Mouse (Mus musculus): ENCODE data around the gene B4galnt2.

The B4galnt2 gene

DNA sequence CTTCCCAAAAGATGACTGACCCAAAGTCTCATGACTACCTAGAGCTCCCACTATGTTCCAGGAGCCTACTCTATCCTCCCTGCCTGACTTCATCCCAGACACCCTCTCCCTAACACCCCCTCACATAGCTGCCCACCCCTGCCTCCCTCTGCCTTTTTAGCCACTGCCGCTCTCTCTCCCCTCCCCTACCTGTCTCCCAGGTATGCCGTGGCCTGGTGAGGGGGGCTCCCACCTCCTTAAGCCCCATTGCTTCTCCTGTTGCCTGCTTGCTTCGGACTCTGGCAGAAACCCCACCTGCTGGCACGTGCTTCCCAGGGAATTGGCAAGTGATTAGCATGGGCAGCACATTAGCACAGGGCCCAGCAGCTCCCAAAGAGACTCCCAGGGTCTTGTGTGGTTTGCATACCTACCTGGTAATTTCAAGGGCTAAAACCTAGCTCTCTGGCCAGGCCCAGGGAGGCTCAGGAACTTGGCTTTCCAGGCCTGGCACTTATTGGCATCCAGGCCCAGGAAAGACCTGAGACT is 85.1 kb downstream of the B4galnt2 start:
- in situ Hi-C loops (cut with MboI; ENCODE audit: unreplicated experiment in 2 of 2) = loop anchor here (5.0 to 25.0 kb wide), 4 partner anchors 33 to 148 kb away; no protein-coding TSS in a partner anchor

DNA sequence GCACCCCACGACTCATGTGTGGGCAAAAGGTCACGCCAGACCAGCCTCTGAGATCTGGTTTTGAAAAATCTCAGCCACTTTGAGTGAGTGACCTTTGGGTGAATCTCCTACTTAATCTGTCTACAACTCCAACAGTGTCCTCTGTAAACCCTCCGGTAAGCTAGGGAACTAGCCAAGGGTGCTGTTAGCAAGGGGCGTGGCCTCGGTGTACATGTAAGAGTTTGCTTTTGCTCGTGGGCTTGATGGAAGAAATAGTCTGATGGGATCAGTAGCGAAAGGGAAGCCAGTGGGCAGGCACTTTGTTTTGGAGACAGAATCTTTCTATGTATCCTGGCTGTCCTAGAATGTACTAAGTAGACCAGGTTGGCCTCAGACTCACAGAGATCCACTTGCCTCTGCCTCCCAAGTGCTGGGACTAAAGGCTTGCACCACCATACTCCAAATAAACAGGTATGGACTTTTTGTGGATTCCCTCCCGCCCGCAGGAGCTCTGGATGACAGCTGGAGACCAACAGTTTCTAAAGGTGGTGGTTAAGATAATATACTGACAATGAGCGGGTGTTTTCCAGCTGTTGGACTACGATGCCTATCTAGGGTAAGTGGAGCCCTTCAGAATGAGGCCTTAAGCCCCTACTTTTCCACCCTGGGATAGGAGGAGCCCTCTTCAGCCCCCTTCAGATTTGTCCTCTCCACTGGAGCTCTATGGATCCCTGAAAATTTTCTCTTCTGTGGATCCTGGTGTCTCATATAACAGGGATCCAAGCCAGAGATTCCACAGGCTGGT is 86.3 kb downstream of the B4galnt2 start:
- in situ Hi-C loops (cut with MboI; ENCODE audit: unreplicated experiment in 2 of 2) = loop anchor here (5.0 to 25.0 kb wide), 4 partner anchors 34 to 149 kb away; no protein-coding TSS in a partner anchor

DNA sequence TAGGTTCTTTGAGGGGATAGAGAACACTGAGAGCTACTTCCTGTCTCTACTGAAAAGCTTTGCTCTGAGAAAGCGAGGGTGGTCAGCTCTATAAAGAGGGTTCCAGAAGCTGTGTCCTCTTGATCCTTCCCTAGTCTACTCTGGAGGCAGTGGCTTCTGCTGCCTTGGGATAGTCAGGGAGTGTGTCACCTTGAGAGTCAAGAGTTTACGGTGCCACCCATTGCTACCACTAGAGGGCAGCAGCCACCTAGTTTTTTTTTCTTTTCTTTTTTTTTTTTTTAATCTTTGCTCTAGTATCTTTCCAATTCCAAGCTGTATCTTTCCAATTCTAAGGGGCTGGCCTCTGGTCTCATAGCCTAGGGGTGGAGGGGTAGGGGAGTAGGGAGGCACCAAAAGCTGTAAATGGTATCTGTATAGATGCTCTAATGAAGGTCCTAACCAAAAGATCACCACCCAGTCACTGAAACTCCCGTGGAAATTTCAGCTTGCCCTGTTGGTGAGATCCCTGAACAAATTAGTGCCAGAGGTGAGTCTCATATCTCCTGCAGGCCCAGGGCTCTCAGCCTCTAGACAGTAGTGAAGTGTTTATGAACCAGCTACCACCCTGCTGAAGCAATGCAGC is 87.1 kb downstream of the B4galnt2 start:
- in situ Hi-C loops (cut with MboI; ENCODE audit: unreplicated experiment in 2 of 2) = loop anchor here (5.0 to 25.0 kb wide), 4 partner anchors 35 to 150 kb away; no protein-coding TSS in a partner anchor

DNA sequence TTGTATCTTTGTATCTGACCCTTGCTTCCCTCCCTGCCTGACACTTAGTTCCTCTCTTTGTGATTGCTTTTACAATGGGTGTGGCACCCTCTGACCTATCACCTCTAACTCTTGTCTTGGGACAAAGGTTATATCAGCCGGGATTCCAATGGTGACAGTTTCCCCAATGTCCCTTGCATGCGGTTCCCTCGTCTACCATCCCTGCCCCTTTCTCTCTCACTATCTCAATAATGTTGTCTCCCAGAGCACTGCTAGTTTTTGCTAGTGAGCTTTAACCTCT is 87.6 kb downstream of the B4galnt2 start:
- in situ Hi-C loops (cut with MboI; ENCODE audit: unreplicated experiment in 2 of 2) = loop anchor here (5.0 to 25.0 kb wide), 4 partner anchors 35 to 150 kb away; no protein-coding TSS in a partner anchor

DNA sequence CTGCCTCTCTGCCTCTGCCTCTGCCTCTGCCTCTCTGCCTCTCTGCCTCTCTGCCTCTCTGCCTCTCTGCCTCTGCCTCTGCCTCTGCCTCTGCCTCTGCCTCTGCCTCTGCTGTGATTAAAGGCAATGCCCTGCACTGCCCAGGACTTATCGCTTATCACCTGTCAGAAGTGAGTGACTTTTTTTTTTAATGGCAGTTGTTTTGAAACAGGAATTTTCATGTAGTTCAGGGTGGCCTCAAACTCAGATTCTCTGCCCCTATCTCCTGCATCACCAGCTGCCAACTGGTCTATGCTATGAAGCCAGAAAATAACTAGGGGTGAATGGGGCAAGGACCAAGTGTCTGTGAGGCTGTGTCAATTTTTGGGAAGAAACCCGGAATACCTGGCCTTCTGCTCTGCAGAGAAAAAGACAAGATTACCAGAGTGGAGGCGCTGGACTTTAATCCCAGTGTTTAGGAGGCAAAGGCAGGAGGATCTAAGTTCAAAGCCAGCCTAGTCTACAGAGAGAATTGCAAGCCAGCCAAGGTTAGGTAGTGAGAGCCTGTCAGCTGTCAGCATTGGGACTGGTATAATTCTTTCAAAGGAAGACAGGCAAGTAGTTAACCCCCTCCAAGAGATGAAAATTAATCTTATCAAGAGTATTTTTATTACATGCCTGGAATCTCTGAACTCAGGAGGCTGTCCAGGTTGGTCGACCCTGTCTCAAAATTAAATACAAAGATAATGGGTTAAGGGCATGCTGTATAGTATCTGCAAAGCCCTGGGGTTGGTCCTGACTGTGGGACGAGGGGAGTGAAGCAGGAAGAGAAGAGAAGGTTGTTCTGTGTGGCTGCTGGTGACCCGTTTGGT is 88.1 kb downstream of the B4galnt2 start:
- in situ Hi-C loops (cut with MboI; ENCODE audit: unreplicated experiment in 2 of 2) = loop anchor here (5.0 to 25.0 kb wide), 4 partner anchors 36 to 151 kb away; no protein-coding TSS in a partner anchor

- in situ Hi-C loops (cut with MboI; ENCODE audit: unreplicated experiment in 2 of 2) = loop anchor here (5.0 to 25.0 kb wide), 4 partner anchors 37 to 152 kb away; no protein-coding TSS in a partner anchor
These were observed 89.1 kb downstream of the B4galnt2 start for GRCm38 (mm10) chr11:95825625-95826024.

GRCm38 (mm10) chr11:95824877-95825243 is 89.8 kb downstream of the B4galnt2 start:
- in situ Hi-C loops (cut with MboI; ENCODE audit: unreplicated experiment in 2 of 2) = loop anchor here (5.0 to 25.0 kb wide), 4 partner anchors 37 to 152 kb away; no protein-coding TSS in a partner anchor

GRCm38 (mm10) chr11:95824071-95824876 is 90.4 kb downstream of the B4galnt2 start, which contains the start of gene Phospho1:
Phospho1 (plus strand) TSS chr11:95824499.
- in situ Hi-C loops (cut with MboI; ENCODE audit: unreplicated experiment in 2 of 2) = loop anchor here in 1 of 2 experiments (10.0 kb wide), 1 partner anchor 139 kb away; no protein-coding TSS in a partner anchor

GRCm38 (mm10) chr11:95822437-95822836 is 92.3 kb downstream of the B4galnt2 start:
- in situ Hi-C loops (cut with MboI; ENCODE audit: unreplicated experiment in 2 of 2) = loop anchor here in 1 of 2 experiments (10.0 kb wide), 1 partner anchor 138 kb away; no protein-coding TSS in a partner anchor

- in situ Hi-C loops (cut with MboI; ENCODE audit: unreplicated experiment in 2 of 2) = loop anchor here in 1 of 2 experiments (10.0 kb wide), 1 partner anchor 137 kb away; no protein-coding TSS in a partner anchor
These were observed 93.2 kb downstream of the B4galnt2 start for GRCm38 (mm10) chr11:95821511-95821910.

DNA sequence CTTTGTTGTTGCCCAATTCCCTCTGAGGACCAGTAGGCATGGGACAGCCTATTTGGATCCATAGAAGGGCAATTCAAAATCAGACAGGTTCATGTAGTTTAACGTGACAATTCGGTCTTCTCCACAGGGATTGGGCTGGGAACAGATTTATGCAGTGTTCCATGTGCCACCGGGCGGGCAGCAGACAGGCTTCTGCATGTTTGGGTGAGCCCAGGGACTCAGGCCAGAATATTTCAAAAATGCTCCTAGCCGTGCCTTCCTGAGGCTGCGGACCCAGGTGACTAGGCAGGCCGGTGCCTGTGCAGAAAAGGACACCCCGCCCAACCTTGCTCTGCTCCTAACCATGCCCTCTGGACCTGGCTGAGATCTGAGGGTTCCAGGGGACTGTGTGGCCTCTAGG is 95.6 kb downstream of the B4galnt2 start:
- in situ Hi-C loops (cut with MboI; ENCODE audit: unreplicated experiment in 2 of 2) = no loop called here
